Mouse (Mus musculus): ENCODE results near the gene Rtl9. TPM values are rescaled to one million over a fixed set of nuclear protein-coding genes. Genes with fewer than 3 reads are reported as not detected.

The Rtl9 gene
- polyA plus RNA-seq, 1 experiment from 2014 or later = 0.39 TPM

DNA sequence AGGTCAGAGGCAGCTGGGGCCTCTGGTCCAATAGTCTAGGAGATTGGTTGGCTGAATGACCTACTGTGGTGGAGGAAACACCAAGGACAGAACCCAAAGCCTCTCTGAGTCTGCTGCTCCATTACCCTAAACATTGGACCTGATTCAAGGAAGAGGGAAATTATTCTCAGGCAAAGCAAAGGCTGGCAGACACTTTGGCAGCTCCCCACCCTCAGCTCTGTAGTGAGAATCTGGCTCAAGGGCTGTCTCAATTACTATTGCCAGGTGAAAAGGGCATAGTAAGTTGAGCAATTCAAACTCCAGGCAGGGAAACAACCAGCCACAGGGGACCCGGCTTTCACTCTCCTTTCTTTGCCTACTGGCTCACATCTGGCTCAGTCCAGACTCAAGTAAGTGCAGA is 6.5 kb downstream of the Rtl9 start:
- Histone ChIP-seq H3K9me3 (ENCODE audit: control insufficient read depth, low read length) (no peaks in the 10 kb centered on the region), H3K27ac (ENCODE audit: low read depth) (no peak overlapping the region), H3K4me3 (ENCODE audit: low read depth, low read length) (no peak overlapping the region), H3K27me3 (replicated peaks; ENCODE audit: control insufficient read depth, insufficient read depth, low read length) (no peaks in the 10 kb centered on the region), H3K4me2 (ENCODE audit: low read length) (no peak overlapping the region), H3K4me1 (replicated peaks; ENCODE audit: control insufficient read depth, insufficient read depth, low read length) (no peaks in the 10 kb centered on the region), H3K9ac (ENCODE audit: low read length) (no peak overlapping the region), H3K36me3 (ENCODE audit: control insufficient read depth, insufficient read depth, low read length) (no peaks in the 10 kb centered on the region)
- ATAC-seq (replicated peaks; ENCODE audit: low FRiP score, low TSS enrichment, low read depth) = no peak
- WGBS = 82% methylated on average over 1 of the region's 1 CpGs
- DNase-seq (ENCODE audit: low spot score) = no peak

DNA sequence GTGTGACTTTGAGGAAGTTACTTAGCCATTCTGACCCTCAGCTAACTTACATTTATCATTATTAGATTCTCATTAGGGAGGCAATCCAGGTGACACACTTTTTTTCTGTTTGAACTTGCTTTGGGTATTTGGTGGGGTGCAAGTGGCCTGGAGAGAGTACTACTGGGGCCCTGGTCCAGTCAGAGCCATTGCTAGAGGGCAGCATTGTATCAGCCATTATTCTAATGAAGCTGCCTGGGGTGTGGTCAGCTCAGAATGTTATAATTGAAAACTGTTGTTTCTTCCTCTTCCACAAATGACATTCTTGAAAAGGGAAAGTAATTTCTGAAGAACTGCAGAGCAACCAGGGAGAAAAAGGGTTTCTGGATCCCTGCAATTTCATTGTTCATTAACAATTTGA is 13.2 kb downstream of the Rtl9 start:
- Histone ChIP-seq H3K36me3 (ENCODE audit: control insufficient read depth, insufficient read depth, low read length) (no peaks in the 10 kb centered on the region), H3K9me3 (ENCODE audit: control insufficient read depth, low read length) (no peaks in the 10 kb centered on the region), H3K4me3 (ENCODE audit: low read depth, low read length) (no peak overlapping the region), H3K4me2 (ENCODE audit: low read length) (no peak overlapping the region), H3K4me1 (replicated peaks; ENCODE audit: control insufficient read depth, insufficient read depth, low read length) (no peaks in the 10 kb centered on the region), H3K27me3 (replicated peaks; ENCODE audit: control insufficient read depth, insufficient read depth, low read length) (no peaks in the 10 kb centered on the region), H3K27ac (ENCODE audit: low read depth) (no peak overlapping the region), H3K9ac (ENCODE audit: low read length) (no peak overlapping the region)
- no peak for ATAC-seq (replicated peaks; ENCODE audit: low FRiP score, low TSS enrichment, low read depth)
- no peak for DNase-seq (ENCODE audit: low spot score)

Other genes starting within 250 kb of the Rtl9 start
- gene Ammecr1, start 132.9 kb upstream of the Rtl9 start, polyA plus RNA-seq (2014; fragmentation: Nextera tagmentation; extraction: Ambion mirVana) = 11.7 and 12.8 TPM in 2 replicates

Data from intestine, embryonic 14.5 days (tissue).